Mouse (Mus musculus): ENCODE data around the gene G6pc.

- TF ChIP-seq CTCF (IDR thresholded peaks at IDR 0.05; ENCODE audit: extremely low read depth, insufficient read depth, insufficient read length, insufficient replicate concordance) (no peak), POLR2A (IDR thresholded peaks at IDR 0.05; ENCODE audit: low read depth, low read length) (no peak)
Measured at GRCm38 (mm10) chr11:101353436-101353835, 13.9 kb upstream of the G6pc start.
